Mouse (Mus musculus): ENCODE data around the gene Arid5b.

The Arid5b gene

GRCm38 (mm10) chr10:68236956-68237455, 41.5 kb downstream of the Arid5b start:
- no peak for DNase-seq (ENCODE audit: low spot score in 2 of 2)

GRCm38 (mm10) chr10:68231385-68232182, 47.0 kb downstream of the Arid5b start:
- DNase-seq (ENCODE audit: low spot score in 2 of 2): no peak

- no peak for DNase-seq (ENCODE audit: low spot score in 2 of 2)
These were observed 47.7 kb downstream of the Arid5b start for GRCm38 (mm10) chr10:68230653-68231384.

GRCm38 (mm10) chr10:68229640-68230565, 48.6 kb downstream of the Arid5b start:
- DNase-seq (ENCODE audit: low spot score in 2 of 2): no peak

GRCm38 (mm10) chr10:68222676-68223075, 55.9 kb downstream of the Arid5b start:
- no peak for DNase-seq (ENCODE audit: low spot score in 2 of 2)

GRCm38 (mm10) chr10:68222012-68222411, 56.5 kb downstream of the Arid5b start:
- DNase-seq (ENCODE audit: low spot score in 2 of 2): no peak

- no peak for DNase-seq (ENCODE audit: low spot score in 2 of 2)
These were observed 59.2 kb downstream of the Arid5b start for GRCm38 (mm10) chr10:68219327-68219726.

- no peak for DNase-seq (ENCODE audit: low spot score in 2 of 2)
These were observed 59.9 kb downstream of the Arid5b start for GRCm38 (mm10) chr10:68218678-68219077.

- no peak for DNase-seq (ENCODE audit: low spot score in 2 of 2)
These were observed 63.6 kb downstream of the Arid5b start for GRCm38 (mm10) chr10:68214809-68215468.

GRCm38 (mm10) chr10:68212061-68212915, 66.3 kb downstream of the Arid5b start:
- DNase-seq (ENCODE audit: low spot score in 2 of 2): no peak

- no peak for DNase-seq (ENCODE audit: low spot score in 2 of 2)
These were observed 67.0 kb downstream of the Arid5b start for GRCm38 (mm10) chr10:68211514-68211913.

GRCm38 (mm10) chr10:68210025-68210642, 68.4 kb downstream of the Arid5b start:
- DNase-seq (ENCODE audit: low spot score in 2 of 2): no peak

GRCm38 (mm10) chr10:68208670-68209065, 69.9 kb downstream of the Arid5b start:
- DNase-seq (ENCODE audit: low spot score in 2 of 2): no peak

- no peak for DNase-seq (ENCODE audit: low spot score in 2 of 2)
These were observed 70.5 kb downstream of the Arid5b start for GRCm38 (mm10) chr10:68207803-68208669.

GRCm38 (mm10) chr10:68204391-68204790, 74.1 kb downstream of the Arid5b start:
- no peak for DNase-seq (ENCODE audit: low spot score in 2 of 2)

GRCm38 (mm10) chr10:68203860-68204259, 74.7 kb downstream of the Arid5b start:
- no peak for DNase-seq (ENCODE audit: low spot score in 2 of 2)

- DNase-seq (ENCODE audit: low spot score in 2 of 2): no peak
These were observed 75.2 kb downstream of the Arid5b start for GRCm38 (mm10) chr10:68203322-68203721.

GRCm38 (mm10) chr10:68199440-68199839, 79.1 kb downstream of the Arid5b start:
- DNase-seq (ENCODE audit: low spot score in 2 of 2): no peak

GRCm38 (mm10) chr10:68196324-68196723, 82.2 kb downstream of the Arid5b start:
- no peak for DNase-seq (ENCODE audit: low spot score in 2 of 2)

All from spleen, postnatal 14 days (tissue).